Mouse (Mus musculus) mature B cell (primary cell): Measurements from ENCODE around the gene Gpa33.

Experiments
- in situ Hi-C: fragments of 300-500 bp; cut with MboI; formaldehyde crosslinking; loops from 2 replicates; pipeline ENCODE4 v1.14.3; 2019

Gpa33 gene

DNA sequence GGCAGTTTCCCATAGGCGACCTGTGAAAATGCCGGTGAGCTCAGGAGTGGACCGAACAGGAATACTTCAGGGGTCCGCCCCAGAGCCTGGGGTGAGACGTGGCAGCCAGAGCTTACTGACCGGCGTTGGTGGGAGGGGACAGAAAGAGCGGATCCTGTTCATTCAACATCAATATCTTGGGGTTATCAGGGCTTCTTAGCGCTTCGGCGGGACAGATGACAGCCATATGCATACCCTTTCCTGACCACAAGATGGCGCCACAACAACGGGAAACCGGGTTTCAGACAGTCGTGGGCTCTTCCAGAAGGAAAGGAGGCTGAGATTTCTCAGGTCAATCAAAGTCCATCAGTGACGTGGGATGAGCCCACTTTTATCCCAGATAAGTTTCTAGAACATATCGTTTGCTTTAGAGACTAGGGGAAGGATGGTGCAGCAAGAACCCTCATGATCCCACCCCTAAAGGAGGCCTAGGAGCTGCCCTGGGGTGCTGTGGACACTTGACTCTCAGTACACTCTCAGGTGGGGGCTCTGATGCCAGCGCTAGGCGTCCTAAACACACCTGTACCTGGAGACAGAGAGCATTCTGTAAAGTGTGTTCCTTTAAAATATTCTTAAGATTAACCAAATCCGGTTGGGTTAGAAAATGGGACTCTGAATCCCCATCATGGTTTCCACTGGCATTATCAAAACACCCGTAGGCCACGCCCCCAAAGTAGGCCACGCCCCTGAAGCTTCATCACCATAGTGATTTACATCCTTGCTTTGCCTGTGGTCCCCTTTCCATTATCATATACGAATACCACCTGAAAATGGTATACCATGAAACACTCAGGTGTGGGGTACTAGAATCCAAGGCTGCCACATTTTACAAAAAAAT is 30.8 kb downstream of the Gpa33 start:
- in situ Hi-C loops, result loop anchor here (25.0 kb wide), 1 partner anchor 524 kb away; the partner anchor contains the start of gene Mpzl1

DNA sequence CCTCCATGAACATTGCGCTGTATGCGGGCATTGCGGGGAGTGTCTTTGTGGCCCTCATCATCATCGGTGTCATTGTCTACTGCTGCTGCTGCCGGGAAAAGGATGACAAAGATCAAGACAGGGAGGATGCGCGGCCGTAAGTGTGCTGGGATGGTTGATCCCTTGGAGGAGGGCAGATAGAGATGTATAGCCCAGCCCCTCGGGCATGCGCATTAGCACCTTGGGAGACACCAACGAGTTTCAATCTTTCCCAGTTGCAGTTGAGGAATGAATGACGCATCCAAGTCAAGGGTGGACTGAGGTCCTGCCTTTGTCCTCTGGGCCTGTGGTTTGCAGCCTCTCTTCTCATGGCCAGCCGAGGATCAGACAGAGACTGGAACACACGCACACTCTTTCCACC is 34.5 kb downstream of the Gpa33 start:
- in situ Hi-C loops, result loop anchor here (25.0 kb wide), 1 partner anchor 527 kb away; the partner anchor contains the start of gene Mpzl1

DNA sequence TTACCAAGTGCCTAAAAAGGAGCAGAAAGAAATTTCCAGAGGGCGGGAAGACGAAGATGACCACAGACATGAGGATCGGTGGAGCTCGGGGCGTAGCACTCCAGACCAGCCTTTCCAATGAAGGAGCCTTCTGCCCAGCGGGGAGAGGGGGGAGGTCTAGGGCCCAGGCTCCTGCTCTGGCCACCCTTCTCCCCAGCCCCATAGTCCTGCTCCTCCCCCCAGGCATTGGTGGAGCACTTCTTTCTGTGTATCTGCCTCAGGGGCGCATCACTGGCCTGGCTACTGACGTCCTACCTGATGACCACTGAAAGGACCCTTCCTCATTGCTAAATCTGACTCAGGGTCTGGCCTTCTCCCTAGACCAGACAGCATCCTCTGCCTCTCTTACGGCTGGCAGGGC is 35.1 kb downstream of the Gpa33 start:
- in situ Hi-C loops, result loop anchor here (25.0 kb wide), 1 partner anchor 528 kb away; the partner anchor contains the start of gene Mpzl1

DNA sequence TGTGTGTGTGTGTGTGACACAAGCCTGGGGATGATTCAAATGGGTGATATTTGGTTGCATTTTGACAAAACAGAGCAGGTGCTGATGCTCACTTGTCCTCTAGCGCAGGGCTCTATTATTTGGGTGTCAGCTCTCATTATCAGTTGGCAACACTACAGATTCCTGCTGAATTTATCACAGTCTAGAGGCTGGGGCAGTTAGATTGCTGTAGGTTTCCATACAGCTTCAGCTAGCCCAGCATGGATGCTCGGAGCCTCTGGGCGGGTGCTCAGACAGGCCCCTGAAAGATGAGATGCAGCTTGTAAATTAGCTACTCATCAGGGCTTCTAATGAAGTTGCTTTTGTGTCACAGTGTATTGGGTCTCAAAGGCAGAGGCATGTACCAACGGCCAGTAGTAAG is 37.4 kb downstream of the Gpa33 start:
- in situ Hi-C loops, result loop anchor here (25.0 kb wide), 1 partner anchor 530 kb away; the partner anchor contains the start of gene Mpzl1

DNA sequence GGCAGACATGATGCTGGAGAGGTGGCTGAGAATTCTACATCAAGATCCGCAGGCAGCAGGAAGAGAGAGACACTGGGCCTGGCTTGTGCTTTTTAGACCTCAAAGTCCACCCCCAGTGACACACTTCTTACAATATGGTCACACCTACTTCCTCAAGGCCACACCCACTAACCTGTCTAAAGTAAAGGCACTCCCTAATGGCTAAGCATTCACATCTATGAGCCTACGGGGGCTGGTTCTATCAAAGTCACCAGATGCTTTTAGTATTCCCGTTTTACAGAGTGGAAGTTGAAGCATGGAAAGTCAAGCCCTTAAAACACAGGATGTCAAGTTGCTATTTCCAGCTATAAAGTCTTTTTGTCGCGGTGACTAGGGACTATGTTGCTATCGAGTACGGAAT is 38.0 kb downstream of the Gpa33 start:
- in situ Hi-C loops, result loop anchor here (25.0 kb wide), 1 partner anchor 531 kb away; the partner anchor contains the start of gene Mpzl1

DNA sequence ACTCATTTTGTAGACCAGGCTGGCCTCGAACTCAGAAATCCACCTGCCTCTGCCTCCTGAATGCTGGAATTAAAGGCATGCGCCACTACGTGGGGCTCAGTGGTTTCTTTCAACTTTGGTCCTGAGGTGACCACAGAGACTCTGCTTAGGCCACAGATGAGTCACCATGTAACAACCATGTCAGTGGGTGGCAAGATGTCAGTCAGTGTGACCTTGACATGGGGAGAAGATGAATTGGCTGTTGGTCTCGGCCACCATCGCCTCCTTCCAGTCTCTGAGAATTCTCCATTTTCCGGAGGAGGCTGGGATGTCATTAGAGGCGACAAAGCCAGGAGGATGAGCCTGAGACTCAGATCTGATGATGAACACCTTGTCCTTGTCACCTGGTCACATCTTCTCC is 39.7 kb downstream of the Gpa33 start:
- in situ Hi-C loops, result loop anchor here (25.0 kb wide), 1 partner anchor 532 kb away; the partner anchor contains the start of gene Mpzl1

DNA sequence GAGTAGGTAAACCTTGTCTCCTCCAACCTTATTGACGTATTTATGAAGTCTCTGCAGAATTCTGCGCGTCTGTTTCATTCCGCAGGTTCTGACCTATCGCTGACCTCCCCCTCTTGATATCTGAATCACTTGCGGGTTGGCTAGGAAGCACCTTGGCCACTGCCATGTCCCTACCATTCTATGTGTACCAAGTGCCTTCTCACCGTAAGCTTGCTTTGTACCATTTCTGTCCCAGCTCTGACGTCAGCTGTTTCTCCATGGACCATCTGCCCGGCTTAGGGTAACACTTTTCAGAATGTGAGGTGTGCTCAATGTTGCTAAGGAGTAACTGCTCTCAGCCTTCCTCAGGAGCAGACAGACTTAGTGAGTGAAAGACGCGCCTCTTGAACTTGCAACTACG is 40.8 kb downstream of the Gpa33 start:
- in situ Hi-C loops, result loop anchor here (25.0 kb wide), 1 partner anchor 534 kb away; the partner anchor contains the start of gene Mpzl1

DNA sequence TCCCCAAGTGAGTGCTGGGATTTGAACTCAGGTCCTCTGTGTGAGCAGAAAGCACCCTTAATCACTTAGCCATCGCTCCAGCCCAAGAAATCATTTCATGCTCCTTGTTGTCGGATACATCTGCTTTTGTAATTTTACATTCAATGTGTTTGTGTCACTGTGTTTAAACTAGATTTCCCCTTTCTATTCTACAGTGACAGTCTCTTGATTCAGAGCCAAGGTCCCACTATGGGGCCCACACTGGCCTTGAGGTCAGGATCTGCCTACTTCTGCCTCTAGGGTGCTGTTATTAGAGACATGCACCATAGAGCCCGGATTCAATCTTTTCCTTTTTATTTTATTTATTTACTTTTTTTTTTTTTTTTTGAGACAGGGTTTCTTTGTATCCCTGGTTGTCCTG is 43.0 kb downstream of the Gpa33 start:
- in situ Hi-C loops, result loop anchor here (25.0 kb wide), 1 partner anchor 536 kb away; the partner anchor contains the start of gene Mpzl1

DNA sequence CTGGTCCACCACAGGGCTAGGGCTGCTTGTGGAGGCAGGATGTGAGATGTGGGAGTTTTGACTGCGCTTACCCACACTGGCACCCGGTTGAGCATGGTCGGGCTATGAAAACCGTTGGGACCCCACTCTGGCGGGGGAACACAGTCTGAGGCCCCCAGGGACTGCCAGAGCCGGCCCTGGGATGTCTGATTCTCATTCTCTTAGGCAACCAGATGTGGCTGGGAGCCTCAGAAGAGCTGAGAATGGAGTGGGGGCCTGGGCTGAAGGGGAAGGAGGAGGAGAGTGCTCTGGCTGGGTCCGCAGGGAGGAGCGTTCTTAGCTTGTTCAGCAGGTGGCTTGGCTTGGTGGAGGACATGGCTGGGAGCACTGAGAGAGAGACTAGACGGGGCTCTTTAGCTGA is 43.6 kb downstream of the Gpa33 start:
- in situ Hi-C loops, result loop anchor here (25.0 kb wide), 1 partner anchor 536 kb away; the partner anchor contains the start of gene Mpzl1

DNA sequence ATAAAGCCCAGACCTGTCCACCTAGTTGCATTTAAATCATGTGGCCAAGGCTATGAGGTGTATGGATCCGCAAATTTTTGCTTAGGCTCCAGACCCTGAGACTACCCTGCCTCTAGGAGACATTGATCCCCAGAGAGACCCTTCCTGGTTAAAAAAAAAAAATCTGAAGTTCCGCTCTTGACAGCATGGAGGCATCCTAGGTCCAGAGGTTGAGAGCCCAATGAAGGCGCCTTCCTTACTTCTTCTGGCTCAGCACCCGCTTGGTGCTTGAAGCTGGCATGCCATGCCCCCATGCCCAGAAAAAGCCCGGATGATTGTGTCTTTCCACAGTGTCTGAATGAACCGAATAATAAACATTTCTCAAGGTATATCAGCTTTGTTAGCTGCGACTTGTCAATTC is 51.5 kb downstream of the Gpa33 start:
- in situ Hi-C loops, result no loop called here

DNA sequence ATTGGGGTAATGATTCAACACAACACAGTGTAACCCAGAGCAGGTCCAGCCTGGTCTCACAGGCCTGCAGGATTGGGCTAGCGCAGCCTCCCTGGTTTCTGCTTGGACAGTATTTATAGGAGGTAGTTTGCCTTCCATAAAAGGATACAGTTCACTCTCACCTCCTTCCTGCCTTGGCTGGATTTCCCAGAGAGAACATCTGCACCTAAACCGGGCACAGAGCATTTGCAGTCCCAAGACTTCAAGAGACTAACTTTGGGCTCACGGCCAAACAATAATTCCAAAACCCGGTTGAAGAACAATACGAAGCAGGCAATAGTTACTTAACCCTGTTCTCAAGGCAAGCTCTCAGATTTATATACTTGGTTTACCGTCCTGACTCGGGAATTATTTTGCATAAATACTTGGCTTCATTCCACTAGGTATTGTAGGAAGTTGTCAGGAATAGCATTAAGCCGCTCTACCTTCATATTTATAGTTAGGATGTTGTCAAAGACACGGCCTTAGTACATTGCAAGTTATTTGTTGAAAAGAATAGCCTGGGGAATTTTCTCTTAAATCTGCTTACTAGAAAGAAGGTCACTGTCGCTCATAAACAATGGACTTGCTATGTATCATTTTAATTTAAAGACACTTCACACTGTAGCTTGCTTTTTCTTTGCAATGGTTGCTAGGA is 53.1 kb downstream of the Gpa33 start:
- in situ Hi-C loops, result no loop called here

DNA sequence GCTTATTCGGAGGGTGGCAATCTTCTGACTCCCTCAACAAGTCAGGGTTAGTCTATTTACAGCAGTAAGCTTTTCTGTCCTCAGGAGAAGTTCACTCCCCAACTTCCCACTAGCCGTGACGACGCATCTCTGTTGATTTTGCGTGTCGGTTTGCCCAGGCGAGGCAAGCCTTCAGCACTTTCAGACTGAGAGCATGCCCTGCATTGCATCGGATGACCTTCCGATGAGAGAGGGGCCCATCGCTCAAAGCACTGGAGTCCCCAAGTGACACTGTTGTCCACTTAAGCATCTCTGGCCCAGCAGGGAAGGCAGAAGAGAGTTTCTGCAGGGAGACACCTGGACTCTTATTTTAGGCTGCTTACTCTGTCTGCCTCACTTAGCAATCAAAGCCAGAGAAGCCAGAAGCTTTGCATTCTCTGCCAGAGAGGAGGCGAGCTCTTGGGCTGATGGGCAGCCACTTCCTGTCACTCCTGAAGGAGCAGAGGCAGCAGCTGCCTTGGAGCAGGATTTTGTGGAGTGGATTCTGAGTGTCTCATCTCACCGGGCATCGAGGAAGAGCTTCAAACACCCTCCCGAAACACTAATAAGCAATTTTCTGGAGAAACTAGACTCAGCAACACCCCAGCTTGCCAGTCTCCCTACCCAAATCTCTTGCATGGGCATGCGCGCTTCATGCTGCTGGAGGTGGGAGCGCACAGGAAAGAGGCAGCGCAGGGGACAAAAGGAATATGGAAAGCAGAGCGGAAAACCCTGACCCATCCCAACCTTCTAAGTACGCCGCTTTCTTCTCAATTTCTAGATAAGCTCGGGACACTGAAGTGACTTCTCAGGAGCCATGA is 54.6 kb downstream of the Gpa33 start:
- in situ Hi-C loops, result no loop called here

DNA sequence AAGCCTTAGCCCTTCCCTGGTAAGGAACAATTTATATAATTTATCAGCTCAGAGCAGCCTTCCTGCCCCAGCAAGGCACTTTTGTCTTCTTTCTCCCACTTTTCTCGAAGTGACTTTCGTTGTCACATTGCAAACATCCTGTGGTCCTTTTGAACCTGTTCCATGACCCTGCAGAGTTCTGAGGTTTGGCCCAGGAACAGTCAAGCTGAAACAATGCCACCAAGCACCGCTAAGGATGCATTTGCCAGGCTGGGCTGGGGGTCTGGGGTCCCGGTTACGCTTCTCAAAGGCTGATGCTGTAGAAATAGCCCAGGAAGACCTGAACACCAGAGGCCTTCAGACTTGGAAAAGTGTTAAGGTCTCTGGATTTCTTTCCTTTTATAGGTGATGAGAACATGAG is 55.3 kb downstream of the Gpa33 start:
- in situ Hi-C loops, result no loop called here

DNA sequence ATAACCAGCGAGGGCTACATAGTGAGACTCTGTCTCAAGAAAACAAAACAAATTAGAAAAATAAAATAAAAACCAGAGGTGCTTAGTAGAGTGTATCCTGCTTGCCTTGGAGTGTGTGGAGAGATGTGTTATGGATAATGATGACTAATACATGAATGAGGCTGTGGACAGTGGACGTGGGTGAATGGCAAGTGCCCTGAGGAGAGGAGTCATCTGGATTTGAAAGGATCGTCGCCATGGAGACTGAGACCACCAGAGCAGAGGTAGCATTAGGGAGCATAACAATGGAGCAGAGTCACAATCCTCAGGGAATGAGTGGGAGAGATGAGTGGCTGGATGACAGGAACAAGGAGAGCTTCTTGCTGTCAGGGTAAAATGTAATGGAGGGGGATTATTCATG is 59.8 kb downstream of the Gpa33 start:
- in situ Hi-C loops, result no loop called here

DNA sequence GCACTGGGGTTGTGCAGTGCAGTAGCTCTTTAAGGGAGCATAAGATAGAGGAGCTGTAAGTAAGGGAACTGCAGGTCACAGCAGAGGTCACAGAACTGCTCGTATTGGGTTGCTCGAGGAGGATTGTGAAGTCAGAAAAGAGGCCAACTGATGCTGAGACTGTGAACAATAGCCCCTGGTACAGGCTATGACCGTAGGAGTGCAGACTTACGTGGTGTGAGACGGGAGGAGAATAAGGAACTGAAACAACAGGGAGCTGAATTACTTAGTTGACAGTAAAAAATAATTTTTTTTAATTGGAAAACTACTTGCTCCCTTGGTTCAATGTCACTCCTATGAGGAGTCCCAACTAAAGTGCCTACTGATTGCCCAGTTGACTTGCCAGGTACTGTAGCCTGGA is 74.1 kb downstream of the Gpa33 start:
- in situ Hi-C loops, result no loop called here

DNA sequence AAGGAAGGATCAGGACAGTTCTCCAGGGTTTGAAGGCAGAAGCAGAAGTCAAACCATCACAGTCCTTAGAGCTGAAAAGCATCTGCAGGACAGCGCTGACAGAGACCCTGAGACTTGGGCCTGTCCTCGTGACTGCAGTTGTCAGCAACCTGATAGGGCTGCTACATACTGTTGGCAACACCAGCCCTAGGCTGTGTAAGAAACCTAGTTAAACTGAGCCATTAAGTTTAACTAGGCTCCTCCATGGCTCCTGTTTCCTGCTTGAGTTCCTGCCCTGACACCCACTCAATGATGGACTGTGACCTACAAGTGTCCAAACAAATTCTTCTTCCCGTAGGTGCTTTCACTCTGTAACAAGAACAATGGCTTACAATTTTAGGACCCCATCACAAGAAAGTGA is 75.1 kb downstream of the Gpa33 start:
- in situ Hi-C loops, result no loop called here

DNA sequence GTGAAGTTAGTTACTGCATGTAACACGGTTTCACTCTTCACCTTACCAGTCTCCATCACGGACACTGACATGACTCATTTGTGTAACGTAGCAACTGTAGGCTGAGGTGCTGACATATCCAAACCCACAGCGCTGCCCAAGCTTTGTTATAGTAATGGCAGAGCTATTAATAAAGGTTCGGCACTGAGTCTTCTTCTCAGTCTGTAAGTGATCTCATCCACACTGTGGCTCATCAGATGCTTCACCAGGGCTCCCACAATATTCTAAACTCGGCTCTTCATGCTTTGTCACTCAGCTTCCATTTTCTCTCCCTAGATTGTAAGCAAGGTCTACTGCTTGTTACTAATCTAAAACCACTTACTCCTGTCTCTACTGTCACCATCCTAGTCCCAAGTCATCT is 79.3 kb downstream of the Gpa33 start:
- in situ Hi-C loops, result no loop called here

DNA sequence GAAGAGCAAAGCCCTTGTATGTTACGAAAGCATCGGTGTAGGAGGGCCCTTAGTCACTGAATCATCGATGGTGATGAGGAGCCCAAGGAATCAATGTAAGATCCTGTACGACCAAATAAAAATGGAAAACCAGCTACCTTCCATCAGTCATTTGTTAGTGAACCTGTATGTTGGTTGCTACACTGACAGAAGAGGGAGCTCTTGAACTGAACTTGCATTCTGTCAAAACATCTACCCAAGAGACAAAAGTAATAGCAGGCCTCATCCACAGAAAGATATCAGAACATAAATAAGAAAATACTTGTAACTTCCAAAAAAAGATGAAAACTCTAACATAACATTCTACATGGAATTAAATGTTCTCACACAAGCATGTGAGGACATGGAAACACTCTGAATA is 84.1 kb downstream of the Gpa33 start:
- in situ Hi-C loops, result no loop called here
